Mouse (Mus musculus): ENCODE data around the gene Alg13. TPM values are rescaled to one million over a fixed set of nuclear protein-coding genes. Genes with fewer than 3 reads are reported as not detected.

Gene Alg13
- total and polyA plus RNA-seq, 2 experiments from 2014 or later: 11.3 to 13.2 TPM

GRCm38 (mm10) chrX:144423848-144424247 is 106.2 kb downstream of the Alg13 start:
- H3K4me2 ChIP-seq (ENCODE audit: low read depth, low read length, poor library complexity, severe bottlenecking): no peak overlapping the region
- H3K27me3 ChIP-seq (ENCODE audit: insufficient read depth, low read length): no peaks in the 10 kb centered on the region
- no peaks in the 10 kb centered on the region for H3K4me1 ChIP-seq (ENCODE audit: insufficient read depth, low read length)
- H3K9ac ChIP-seq (replicated peaks; ENCODE audit: low read length, poor library complexity, severe bottlenecking): no peak overlapping the region
- WGBS: 82% methylated on average over 3 of the region's 3 CpGs
- TF ChIP-seq CTCF (IDR thresholded peaks at IDR 0.05): no peak
- no peaks in the 10 kb centered on the region for H3K36me3 ChIP-seq (ENCODE audit: insufficient read depth, low read length)
- no peaks in the 10 kb centered on the region for H3K9me3 ChIP-seq (ENCODE audit: low read length)
- H3K4me3 ChIP-seq (ENCODE audit: low read depth, low read length): no peak overlapping the region
- ATAC-seq (ENCODE audit: low FRiP score) (no peak), DNase-seq (ENCODE audit: low spot score) (no peak)
- no peak overlapping the region for H3K27ac ChIP-seq (ENCODE audit: low read depth, low read length)

Small RNA genes within 50 kb of the gene (microRNA-seq; reads per million reads assigned to microRNA genes)
- not detected for gene Mir680-2 (ENCODE audit: borderline number of aligned reads)

Other genes starting within 250 kb of the Alg13 start
- gene A730046J19Rik, start 164.1 kb upstream of the Alg13 start, total RNA-seq (2014; rRNA removed): 0.11 and 0.14 TPM in 2 replicates
- gene A730046J19Rik, start 164.1 kb upstream of the Alg13 start, polyA plus RNA-seq (2015; fragmentation: Nextera tagmentation; extraction: Ambion mirVana): 0.25 and 0.28 TPM in 2 replicates
- not detected in 2 replicates for gene Trpc5os, start 138.8 kb downstream of the Alg13 start, total RNA-seq (2014; rRNA removed)
- gene Trpc5os, start 138.8 kb downstream of the Alg13 start, polyA plus RNA-seq (2015; fragmentation: Nextera tagmentation; extraction: Ambion mirVana): 0.07 TPM in 1 of 2 replicates, not detected in the other